Mouse (Mus musculus) ES-E14 (cell line): Measurements from ENCODE around the gene Lpp. TPM values are rescaled to one million over a fixed set of nuclear protein-coding genes. Genes with fewer than 3 reads are reported as not detected.

ENCODE experiments used
- DNase-seq: peaks from one replicate; pipeline ENCODE4 v3.0.0-alpha.2; 2013; ENCODE audit warnings: low read depth, low spot score
- H3K27ac ChIP-seq: 2 replicates; pipeline ENCODE4 v1.5.1; 2012; ENCODE audit warnings: low read depth, mild to moderate bottlenecking, low read length, moderate library complexity, mixed read lengths; ENCODE audit not compliant: poor library complexity, insufficient read depth, severe bottlenecking
- H3K36me3 ChIP-seq: 2 replicates; pipeline ENCODE4 v1.6.1; 2012; ENCODE audit warnings: mild to moderate bottlenecking, low read length, moderate library complexity, mixed read lengths; ENCODE audit not compliant: control insufficient read depth, poor library complexity, insufficient read depth, severe bottlenecking
- H3K4me1 ChIP-seq, 2 experiments: fragments of 150-350 bp in 1 of 2; sonication (generic) in 1 of 2; 2 replicates each; pipeline ENCODE4 v1.6.1; 2012; ENCODE audit warnings: low read length in 2 of 2, mild to moderate bottlenecking in 1 of 2, mixed read lengths in 1 of 2; ENCODE audit not compliant: control insufficient read depth in 2 of 2, insufficient read depth in 2 of 2, poor library complexity in 1 of 2
- H3K4me3 ChIP-seq, 2 experiments: fragments of 150-350 bp in 1 of 2; sonication (generic) in 1 of 2; 2 replicates each; pipeline ENCODE4 v1.5.1; 2012; ENCODE audit warnings: low read length in 2 of 2, low read depth in 1 of 2, mild to moderate bottlenecking in 1 of 2, mixed read lengths in 1 of 2; ENCODE audit not compliant: insufficient read depth in 1 of 2, poor library complexity in 1 of 2, severe bottlenecking in 1 of 2
- H3K9ac ChIP-seq: 2 replicates; pipeline ENCODE4 v1.6.1; 2012; ENCODE audit warnings: low read depth, mild to moderate bottlenecking, low read length, mixed read lengths; ENCODE audit not compliant: poor library complexity, insufficient read depth, severe bottlenecking
- H3K9me3 ChIP-seq: fragments of 150-350 bp; sonication (generic); 2 replicates; pipeline ENCODE4 v1.6.1; 2012; ENCODE audit warnings: low read depth, mild to moderate bottlenecking, low read length; ENCODE audit not compliant: control insufficient read depth, insufficient read depth
- CHD2 ChIP-seq: IDR thresholded peaks from 2 replicates; pipeline ENCODE4 v1.6.1; 2014; ENCODE audit warnings: mild to moderate bottlenecking, low read depth, low read length, inconsistent platforms
- HCFC1 ChIP-seq: IDR thresholded peaks from 2 replicates; pipeline ENCODE4 v1.6.1; 2012; ENCODE audit warnings: low read length, inconsistent platforms, borderline replicate concordance; ENCODE audit not compliant: insufficient read depth
- MAFK ChIP-seq: IDR thresholded peaks from 2 replicates; pipeline ENCODE4 v1.6.1; 2014; ENCODE audit warnings: mild to moderate bottlenecking, low read depth, low read length, inconsistent platforms; ENCODE audit not compliant: insufficient read depth
- ZC3H11A ChIP-seq: IDR thresholded peaks from 2 replicates; pipeline ENCODE4 v1.6.1; 2012; ENCODE audit warnings: low read depth, mild to moderate bottlenecking, inconsistent platforms, low read length, borderline replicate concordance
- ZNF384 ChIP-seq: IDR thresholded peaks from 2 replicates; pipeline ENCODE4 v1.6.1; 2012; ENCODE audit warnings: low read depth, low read length, inconsistent platforms
- in situ Hi-C, 2 experiments: fragments of 600-800 bp; cut with MboI; formaldehyde crosslinking; loops; one replicate each; pipeline ENCODE4 v1.15.1; 2025; ENCODE audit warnings: low sequenced_read_pairs in 2 of 2, inconsistent platforms in 1 of 2; ENCODE audit not compliant: unreplicated experiment in 2 of 2
- total RNA-seq: library from RNA; depleted of rRNA; stranded (reverse); fragments of 300-350 nt; gene quantifications from 2 replicates; pipeline ENCODE4 v1.2.3, GENCODE M21; 2012

The Lpp gene
- total RNA-seq, 1 experiment: 31.4 TPM

GRCm38 (mm10) chr16:24622226-24623194 is 229.2 kb downstream of the Lpp start:
- in situ Hi-C loops: no loop called here
- no peaks in the 10 kb centered on the region for H3K9me3 ChIP-seq
- H3K27ac ChIP-seq: no peak overlapping the region
- DNase-seq: no peak
- TF ChIP-seq CHD2 (no peak), ZC3H11A (no peak), ZNF384 (no peak), MAFK (no peak), HCFC1 (no peak)
- no peak overlapping the region for H3K9ac ChIP-seq
- no peak overlapping the region for H3K4me3 ChIP-seq
- H3K4me1 ChIP-seq: no peaks in the 10 kb centered on the region
- H3K36me3 ChIP-seq: no peaks in the 10 kb centered on the region; the same call in 1 of the 2 replicates

- DNase-seq: no peak
- Histone ChIP-seq H3K27ac (no peak overlapping the region), H3K4me1 (no peaks in the 10 kb centered on the region), H3K36me3 (no peaks in the 10 kb centered on the region; the same call in 1 of the 2 replicates), H3K9me3 (no peaks in the 10 kb centered on the region), H3K9ac (no peak overlapping the region), H3K4me3 (no peak overlapping the region)
- in situ Hi-C loops: no loop called here
- TF ChIP-seq CHD2 (no peak), MAFK (no peak), ZNF384 (no peak), HCFC1 (no peak), ZC3H11A (no peak)
Measured at GRCm38 (mm10) chr16:24624335-24624734, 231.0 kb downstream of the Lpp start.

GRCm38 (mm10) chr16:24625576-24625975 is 232.3 kb downstream of the Lpp start:
- Histone ChIP-seq H3K4me1 (no peaks in the 10 kb centered on the region), H3K9ac (no peak overlapping the region), H3K9me3 (no peaks in the 10 kb centered on the region), H3K36me3 (no peaks in the 10 kb centered on the region), H3K4me3 (no peak overlapping the region), H3K27ac (no peak overlapping the region)
- in situ Hi-C loops: no loop called here
- DNase-seq: no peak
- TF ChIP-seq HCFC1: no peak
- no peak for TF ChIP-seq MAFK
- TF ChIP-seq ZC3H11A: no peak
- TF ChIP-seq ZNF384: no peak
- TF ChIP-seq CHD2: no peak

- DNase-seq: no peak
- H3K9ac ChIP-seq: no peak overlapping the region
- no peak overlapping the region for H3K27ac ChIP-seq
- H3K9me3 ChIP-seq: no peaks in the 10 kb centered on the region
- H3K4me3 ChIP-seq: no peak overlapping the region
- no peaks in the 10 kb centered on the region for H3K36me3 ChIP-seq
- in situ Hi-C loops: no loop called here
- H3K4me1 ChIP-seq: no peaks in the 10 kb centered on the region
- TF ChIP-seq ZC3H11A (no peak), CHD2 (no peak), ZNF384 (no peak)
Measured at GRCm38 (mm10) chr16:24628779-24629178, 235.5 kb downstream of the Lpp start.
